Mouse (Mus musculus) olfactory bulb, adult 2 months (tissue): ENCODE results near the gene Adck2.

ENCODE experiments used
- CTCF ChIP-seq: fragments of 200-500 bp; IDR thresholded peaks from 2 replicates; pipeline ENCODE4 v1.5.1; 2012; ENCODE audit warnings: low read depth, mild to moderate bottlenecking, low read length, moderate library complexity; ENCODE audit not compliant: insufficient read depth
- POLR2A ChIP-seq: fragments of 200-500 bp; IDR thresholded peaks from 2 replicates; pipeline ENCODE4 v1.6.1; 2012; ENCODE audit warnings: mild to moderate bottlenecking, low read depth, low read length, moderate library complexity; ENCODE audit not compliant: insufficient read depth

DNA sequence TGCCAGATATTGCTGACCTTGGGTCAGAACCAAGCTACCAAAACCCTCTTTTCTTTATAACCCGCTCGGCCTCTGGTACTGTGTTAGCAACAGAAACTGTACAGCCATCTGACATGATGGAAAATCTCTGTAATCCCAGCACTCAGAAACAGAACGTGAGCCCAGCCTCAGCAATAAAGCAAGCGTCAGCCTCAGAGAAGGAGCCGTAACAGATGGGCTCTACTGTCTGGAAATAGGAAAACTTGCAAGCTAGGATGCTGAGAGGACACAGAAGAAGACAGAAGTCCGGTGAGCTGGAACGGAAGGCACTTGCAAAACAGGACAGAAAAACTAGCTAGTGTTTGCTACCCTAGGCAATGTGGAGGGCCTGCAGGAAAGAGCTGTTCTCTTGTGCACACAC, 28.2 kb upstream of the Adck2 start:
- TF ChIP-seq POLR2A (no peak), CTCF (no peak)
